Mouse (Mus musculus) gastrocnemius, postnatal 4 days (tissue): Measurements from ENCODE around the gene Cyp4a32. TPM values are rescaled to one million over a fixed set of nuclear protein-coding genes. Genes with fewer than 3 reads are reported as not detected.
A peak's percentile ranks its signal among the peaks of the same experiment; 100 is the strongest.
"Not testable (repeated sequence)": the region's sequence is repeated elsewhere in the genome, so short reads cannot be mapped to it uniquely, and the experiment has no call there.

ENCODE experiments used
- DNase-seq, 2 experiments: peaks; one replicate each; pipeline ENCODE4 v3.0.0; 2021 to 2022; ENCODE audit warnings: low spot score in 2 of 2, mixed read lengths in 2 of 2
- long read RNA-seq, 2 experiments: library from polyadenylated mRNA; stranded (forward); transcript quantifications; one replicate each; pipeline ENCODE4 v2.0.0; 2021
- total RNA-seq, 2 experiments: library from RNA; stranded (reverse); gene quantifications; 2 replicates each; pipeline ENCODE4 v1.2.3; 2021

Cyp4a32 gene
- total RNA-seq: not detected
- long read RNA-seq, experiment 1: 0 reads
- long read RNA-seq, experiment 2: 0 reads

DNA sequence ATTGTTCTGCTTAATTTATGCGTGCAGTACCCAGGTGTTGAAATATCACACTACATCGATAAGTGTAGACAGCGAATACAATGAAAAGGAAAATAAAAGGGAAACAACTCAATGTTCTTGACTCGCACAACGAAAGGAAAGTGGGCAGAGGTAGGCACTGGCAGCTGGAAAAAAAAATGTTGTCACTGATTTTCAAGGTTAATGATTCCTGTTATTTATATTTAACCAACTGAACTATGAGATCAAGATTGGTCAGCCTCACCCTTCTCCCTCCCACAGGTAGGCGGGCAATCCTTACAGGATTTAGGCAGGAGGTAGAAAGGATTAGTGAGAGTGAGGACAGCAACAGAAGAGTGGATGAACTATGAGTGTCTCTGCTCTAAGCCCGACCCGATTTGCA is at the start of gene Cyp4a32:
TSS of gene Cyp4a32 (plus strand) at position 359 of the 400 bp plus-strand sequence.
- not testable (repeated sequence) for DNase-seq

DNA sequence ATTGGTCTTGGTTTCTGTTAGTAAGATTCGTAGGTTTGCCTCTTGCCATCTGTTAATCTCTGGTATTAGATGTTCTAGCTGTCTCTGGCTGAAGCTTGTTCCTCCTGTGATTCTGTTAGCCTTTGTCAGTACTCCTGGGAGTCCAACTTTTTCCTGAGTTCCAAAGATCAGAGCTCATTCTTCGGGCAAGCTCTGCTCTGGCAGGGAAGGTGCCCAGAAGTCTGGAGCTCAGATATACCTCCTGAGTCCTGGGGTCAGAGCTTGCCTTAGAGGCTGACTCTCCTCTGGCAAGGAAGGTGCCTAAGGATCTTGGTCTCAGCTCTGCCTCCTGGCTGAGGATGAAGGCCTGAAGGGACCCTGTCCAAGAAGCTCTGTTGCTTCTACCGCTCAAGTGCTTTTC is 48.0 kb upstream of the Cyp4a32 start:
- DNase-seq: no peak

DNA sequence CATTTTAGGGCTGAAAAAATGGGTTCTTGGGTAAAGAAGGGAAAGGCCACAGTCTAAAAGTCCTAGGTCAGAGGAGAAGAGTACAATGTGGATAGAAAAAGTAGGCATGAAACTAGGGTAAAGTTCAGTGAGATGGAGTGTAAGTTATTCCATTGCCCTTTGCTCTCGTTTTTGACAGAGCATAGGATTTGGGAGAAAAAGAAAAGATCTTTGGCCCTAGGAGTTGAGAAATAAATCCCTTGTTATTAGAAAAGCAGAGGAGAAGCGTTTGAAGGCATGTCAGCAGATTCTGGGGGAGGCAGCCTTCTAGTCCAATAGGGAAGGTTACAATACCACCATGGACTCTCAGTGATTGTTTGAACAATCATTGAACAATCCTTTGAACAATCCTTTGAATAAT is 45.3 kb upstream of the Cyp4a32 start:
- no peak for DNase-seq

DNA sequence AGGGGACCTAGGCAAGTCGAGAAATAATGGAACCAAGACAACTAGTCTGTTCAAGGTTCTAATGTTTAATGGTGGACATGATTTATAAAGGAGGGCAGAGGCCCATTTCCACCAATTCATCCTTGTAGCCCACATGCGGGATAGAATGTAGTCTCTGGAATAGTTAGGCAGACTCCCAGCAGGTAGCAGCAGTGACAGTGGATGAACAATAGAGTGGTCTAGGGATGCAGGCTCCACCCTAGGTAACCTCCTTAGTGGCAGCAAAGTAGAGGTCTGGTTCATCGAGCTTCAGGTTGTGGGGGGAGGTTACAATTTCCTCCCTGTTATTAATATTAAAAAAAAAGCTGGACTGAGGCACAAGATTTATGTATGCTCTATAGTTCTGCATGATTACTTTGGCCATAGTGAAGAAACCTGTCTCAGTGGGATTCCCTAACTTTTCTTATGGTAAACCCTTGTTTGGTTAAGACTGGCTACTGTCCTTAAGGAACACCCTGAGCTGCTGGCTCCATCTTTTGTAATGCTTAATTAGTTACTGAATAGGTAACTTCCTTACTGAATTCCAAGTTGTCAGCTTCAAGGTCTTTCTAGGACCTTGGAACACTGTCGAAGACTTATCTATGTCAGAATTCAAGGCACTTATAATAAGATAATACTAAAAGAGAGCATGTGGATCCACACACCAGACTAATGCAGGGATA is 42.8 kb upstream of the Cyp4a32 start:
- DNase-seq: no peak

DNA sequence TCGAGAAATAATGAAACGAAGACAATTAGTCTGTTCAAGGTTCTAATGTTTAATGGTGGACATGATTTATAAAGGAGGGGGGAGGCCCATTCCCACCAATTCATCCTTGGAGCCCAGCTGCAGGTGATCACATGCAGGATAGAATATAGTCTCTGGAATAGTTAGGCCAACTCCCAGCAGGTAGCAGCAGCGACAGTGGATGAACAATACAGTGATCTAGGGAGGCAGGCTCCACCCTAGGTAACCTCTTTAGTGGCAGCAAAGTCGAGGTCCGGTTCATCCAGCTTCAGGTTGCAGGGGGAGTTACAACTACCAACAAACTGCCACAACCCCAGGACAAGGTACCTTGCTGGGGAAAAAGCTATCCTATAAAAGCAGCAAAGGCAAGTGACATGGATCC is 39.5 kb upstream of the Cyp4a32 start:
- not testable (repeated sequence) for DNase-seq

DNA sequence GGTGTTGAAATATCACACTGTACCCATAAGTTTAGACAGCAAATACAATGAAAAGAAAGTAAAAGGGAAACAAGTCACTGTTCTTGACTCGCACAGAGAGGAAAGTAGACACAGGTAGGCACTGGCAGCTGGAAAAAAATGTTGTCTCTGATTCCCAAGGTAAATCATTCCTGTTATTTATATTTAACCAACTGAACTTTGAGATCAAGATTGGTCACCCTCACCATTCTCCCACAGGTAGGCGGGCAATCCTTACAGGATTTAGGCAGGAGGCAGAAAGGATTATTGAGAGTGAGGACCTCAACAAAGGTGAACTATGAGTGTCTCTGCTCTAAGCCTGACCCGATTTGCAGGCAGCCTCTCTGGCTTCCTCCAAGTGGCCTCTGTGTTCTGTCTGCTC is 37.4 kb upstream of the Cyp4a32 start, which contains the start of gene Cyp4a31:
TSS of gene Cyp4a31 (plus strand) at position 249 of the 400 bp plus-strand sequence.
- no peak for DNase-seq

DNA sequence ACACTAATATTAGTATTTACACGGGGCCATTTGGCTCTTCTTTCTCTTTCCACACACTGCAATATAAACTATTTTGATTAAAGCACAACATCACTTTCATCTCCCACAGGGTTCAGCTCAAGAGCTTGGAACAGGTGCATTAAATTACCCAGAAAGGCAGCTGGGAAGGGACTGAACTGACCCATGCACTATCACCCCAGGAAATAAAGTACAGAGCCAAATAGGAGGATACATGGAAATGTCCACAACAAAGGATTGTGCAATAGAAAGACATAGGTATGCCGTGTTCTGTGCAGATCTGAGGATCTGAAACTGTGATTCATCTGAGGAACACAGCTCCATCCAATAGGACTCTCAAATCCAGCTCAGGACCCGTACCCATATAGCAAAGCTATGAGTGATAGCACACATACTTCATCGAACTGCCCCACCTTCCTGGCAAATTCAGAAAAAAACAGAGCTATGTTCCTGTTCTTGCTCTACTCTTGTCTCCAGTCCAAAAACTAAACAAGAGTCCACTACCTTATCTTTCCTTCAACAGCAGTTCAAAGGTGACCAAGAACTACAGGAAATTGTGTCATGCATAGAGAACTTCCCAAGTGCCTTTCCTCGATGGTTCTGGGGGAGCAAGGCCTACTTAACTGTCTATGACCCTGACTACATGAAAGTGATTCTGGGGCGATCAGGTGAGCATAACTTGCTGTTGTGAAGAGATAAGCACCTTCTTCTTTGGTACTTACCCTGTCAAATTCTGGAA is 36.1 kb upstream of the Cyp4a32 start:
- DNase-seq: not testable (repeated sequence)

DNA sequence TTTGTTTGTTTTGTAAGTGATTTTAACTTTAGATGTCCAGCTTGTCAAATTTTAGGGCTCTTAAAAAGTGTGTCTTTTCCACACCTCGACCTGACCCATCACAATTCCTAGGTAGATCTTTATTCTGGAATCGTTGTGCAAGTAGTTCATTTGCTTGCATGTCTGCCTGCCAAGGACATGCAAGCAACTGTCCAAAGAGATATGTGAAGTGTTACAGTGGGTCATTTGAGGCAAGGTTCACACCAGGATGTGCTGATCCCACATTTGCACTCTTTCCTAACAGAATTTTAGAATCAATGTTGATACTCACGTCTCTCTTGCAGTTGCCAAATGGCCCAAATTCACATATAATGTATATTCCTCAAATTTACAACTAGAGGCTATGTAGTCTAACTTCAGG is 25.5 kb upstream of the Cyp4a32 start:
- no peak for DNase-seq

DNA sequence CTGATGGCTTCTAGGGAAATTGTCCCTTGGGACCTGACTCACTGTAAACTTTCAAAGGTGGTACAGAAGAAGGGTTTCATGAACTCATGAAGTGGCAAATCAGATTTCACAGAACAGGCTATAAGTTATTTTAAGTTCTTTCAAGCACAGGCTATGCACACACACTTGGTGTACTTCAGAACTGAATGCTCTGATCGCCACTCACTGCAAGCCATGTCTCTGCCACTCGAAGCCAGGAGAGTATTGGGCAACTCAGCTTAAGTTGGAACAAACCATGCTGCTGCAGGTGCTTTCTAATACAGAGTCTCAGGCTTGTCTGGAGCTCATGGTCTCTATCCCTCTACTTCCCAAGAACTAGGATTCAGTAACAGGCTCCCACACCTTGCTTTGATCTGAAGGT is 25.0 kb upstream of the Cyp4a32 start:
- no peak for DNase-seq

DNA sequence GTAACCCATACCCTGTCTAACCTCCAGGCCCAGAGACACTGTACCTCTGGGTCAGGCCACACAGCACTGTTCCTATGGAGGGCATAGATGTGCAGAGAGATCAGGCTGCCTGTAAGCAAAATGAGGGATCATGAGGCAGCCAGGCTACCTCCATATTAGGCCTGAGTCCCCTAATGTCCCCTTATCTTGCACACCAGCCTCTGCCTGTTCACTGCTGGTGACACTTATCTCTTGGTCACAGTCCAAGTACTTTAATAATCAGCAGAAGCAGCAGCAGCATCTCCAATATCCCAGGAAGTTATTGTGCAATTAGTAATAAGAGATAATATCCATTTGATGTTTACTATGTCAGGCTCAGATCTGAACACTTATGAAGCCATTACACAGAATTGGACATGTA is 17.7 kb upstream of the Cyp4a32 start:
- no peak for DNase-seq

DNA sequence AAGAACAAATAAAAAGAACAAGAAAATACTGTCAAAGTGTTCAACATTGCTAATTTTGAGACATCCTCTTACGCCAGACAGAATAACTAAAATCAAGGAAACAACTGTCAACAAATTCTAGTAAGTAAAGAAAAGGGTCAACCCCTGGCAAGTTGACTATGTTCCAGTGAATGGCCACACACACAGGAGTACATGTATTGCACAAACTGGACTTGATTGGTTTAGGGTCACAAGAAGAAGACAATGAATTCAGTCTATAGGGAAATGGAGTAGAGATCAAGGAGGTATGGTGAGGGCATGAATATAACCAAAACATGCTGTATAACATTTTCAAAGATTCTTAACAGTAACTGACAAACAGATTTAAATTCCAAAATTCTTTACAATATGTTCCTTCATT is 4.4 kb upstream of the Cyp4a32 start:
- no peak for DNase-seq

DNA sequence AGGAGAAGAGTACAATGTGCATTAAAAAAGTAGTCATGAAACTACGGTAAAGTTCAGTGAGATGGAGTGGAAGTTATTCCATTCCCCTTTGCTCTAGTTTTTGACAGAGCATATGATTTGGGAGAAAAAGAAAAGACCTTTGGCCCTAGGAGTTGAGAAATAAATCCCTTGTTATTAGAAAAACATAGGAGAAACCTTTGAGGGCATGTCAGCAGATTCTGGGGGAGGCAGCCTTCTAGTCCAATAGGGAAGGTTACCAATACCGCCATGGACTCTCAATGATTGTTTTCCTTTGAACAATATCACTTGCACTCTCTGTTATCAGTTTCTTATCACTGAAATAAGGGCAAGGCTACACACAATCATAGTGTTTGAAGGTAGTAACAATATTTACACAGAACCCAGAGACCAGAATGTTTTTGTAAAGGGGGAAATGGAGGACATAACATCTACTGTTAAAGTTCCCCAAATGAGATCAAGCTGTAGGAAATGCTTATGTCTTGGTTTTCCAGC is 3.9 kb upstream of the Cyp4a32 start:
- DNase-seq: no peak

DNA sequence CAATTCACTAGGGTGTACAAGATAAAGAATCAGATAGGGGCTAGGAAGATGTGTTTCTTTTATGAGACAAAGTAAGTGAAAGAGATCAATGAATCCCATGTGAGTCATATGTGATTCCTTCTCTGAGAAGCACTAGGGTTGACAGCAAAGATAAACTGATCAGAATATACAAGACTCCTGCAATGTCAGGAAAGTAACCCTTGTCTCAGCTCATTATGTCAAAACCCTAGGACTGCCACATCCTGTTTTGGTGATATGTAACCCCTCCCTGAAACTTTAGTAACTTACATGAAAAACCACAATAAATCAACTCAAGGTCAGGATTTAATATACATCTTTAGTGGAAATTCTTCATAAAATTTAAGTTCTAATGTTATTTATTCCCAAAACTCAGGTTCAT is 13.2 kb downstream of the Cyp4a32 start:
- no peak for DNase-seq

DNA sequence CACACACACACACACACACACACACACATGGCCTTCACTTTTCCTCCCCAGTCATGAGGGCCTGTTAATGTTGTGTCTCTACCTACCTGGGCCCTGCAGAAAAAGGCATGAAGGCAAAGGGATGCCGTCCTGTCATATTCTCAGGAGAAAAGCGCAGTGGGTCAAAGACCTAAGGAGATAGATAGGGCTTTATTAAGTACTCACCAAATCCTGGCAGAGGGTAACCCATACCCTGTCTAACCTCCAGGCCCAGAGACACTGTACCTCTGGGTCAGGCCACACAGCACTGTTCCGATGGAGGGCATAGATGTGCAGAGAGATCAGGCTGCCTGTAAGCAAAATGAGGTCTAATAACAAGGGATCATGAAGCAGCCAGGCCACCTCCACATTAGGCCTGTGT is 24.8 kb downstream of the Cyp4a32 start:
- DNase-seq: not testable (repeated sequence)

DNA sequence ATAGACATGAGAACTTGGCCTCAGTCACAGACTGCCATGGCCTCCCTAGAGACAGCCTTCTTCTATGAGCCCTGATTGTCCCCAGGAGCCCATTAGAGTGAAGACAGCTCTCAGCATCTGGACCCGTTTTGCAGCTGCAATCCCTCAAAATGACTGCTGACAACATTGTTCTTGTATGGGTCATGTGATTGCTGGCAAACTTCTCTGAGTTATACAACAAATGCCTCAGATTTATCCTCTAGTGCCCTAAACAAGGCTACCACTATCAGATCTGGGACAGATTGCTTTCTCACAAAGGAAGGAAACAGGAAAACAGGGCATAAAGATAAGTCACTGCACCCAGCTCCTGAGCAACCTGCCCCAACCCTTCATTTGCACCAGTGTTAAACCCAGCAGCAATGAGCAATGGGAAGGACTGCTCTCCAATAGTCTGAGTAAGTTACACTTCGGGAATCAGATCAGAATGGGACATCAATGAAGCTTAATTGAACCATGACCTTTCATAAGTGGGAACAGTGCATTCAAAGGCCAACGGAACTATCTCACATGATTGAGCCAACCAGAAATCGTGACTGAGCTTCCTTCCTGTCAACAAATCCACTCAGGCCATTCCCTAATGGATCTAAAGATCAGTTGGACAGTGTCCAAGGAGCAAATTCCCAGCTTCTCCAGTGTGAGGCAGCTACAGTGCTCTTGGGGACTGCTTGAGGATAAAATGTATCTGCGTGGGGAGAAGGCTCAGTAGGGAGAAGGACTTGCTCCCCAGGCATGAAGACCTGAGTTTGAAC is 42.4 kb downstream of the Cyp4a32 start:
- no peak for DNase-seq

DNA sequence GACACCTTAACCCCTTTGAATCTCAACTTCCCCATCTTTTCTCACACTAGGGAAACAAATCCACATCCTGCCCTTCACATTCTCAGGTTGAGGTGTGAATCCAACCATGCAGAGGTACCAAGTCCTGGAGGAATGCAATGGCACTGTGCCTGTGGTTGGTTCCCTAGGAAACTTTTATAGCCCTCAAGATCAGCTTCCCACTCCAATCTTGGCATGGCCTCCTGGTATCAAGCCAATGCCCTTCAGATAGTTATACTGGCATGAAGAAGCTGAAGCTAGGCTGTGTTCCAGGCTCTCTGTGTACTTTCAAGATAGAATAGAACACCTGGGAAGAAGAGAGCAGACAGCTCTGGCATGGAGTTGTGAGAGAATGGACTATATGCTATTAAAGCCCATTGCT is 44.6 kb downstream of the Cyp4a32 start:
- no peak for DNase-seq

DNA sequence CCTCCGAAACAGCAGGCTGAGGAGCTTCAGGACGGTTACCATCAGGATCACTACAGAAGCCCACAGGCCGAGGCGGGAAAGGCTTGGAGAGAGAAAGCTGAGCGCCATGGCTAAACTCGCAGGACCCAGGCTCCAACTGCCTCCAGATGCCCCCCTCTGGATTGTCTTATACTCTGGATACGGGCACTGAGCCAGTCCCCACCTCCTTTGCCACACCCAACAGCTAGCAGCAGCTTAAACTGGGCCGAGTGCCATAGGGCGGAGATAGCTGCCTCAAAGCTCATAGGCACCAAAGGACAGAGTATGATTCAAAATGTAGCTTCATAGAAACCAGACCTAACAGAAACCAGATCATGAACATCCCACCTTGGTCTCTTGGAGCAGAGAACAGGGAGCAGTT is 46.8 kb downstream of the Cyp4a32 start, which contains the start of gene Cyp4b1:
TSS of gene Cyp4b1 (minus strand) at position 144 of the 400 bp plus-strand sequence.
- peak in 1 of 2 experiments; percentile 47 for DNase-seq

DNA sequence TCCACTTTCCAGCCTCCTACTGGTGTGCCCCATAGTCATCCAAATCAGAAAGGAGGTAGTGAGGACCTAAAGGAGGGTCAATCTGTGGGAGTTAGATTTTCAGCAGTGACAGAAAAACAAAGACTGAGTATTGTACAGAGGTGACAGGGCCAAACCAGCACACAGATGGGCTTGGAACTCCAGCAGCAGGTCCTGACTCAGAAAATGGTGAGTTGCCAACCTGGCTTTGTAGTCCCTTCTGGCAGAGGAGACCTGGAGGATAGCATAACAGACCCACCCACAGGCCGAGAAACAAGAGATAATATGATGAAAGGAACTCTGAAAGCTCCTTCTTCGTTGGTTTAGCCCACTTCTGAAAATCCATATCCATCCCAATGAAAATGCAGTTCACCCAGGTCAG is 48.0 kb downstream of the Cyp4a32 start:
- DNase-seq: no peak

DNA sequence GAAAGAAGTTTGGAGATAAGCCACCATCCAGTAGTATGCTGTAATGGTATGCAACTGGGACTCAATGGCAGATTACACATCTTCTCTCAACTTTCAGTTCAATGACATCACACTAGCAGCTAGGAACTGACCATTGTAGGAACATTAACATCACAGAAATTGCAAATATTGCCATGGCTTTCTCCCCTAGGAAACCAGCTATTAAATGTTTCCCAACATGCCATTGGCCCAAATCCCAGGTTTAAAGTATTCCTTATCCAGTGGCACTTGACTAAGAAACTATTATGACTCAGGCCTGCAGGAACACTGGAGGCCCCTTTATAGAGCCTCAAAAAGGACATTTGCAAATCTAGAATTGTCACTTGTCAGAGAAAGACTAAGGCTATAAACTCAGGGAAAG is 48.6 kb downstream of the Cyp4a32 start:
- DNase-seq: no peak

DNA sequence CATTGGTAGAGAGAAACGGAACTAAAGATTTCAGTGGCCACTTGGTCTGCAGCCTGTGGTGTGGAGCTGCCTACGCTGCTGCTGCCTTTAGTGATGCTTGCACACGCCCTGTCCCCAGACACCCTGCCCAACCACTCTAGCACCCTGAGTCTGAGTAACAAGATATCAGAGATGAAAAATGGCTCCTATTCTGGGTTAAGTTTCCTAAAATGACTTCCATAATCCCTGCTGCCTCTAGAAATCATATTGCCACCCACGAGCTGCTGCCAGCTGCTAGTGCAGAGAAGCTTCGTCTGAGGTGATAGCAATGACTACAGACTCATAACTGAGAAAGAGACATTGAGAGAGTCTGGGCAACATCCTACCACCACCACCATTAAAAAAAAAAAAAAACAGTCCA is 50.1 kb downstream of the Cyp4a32 start:
- DNase-seq: no peak

DNA sequence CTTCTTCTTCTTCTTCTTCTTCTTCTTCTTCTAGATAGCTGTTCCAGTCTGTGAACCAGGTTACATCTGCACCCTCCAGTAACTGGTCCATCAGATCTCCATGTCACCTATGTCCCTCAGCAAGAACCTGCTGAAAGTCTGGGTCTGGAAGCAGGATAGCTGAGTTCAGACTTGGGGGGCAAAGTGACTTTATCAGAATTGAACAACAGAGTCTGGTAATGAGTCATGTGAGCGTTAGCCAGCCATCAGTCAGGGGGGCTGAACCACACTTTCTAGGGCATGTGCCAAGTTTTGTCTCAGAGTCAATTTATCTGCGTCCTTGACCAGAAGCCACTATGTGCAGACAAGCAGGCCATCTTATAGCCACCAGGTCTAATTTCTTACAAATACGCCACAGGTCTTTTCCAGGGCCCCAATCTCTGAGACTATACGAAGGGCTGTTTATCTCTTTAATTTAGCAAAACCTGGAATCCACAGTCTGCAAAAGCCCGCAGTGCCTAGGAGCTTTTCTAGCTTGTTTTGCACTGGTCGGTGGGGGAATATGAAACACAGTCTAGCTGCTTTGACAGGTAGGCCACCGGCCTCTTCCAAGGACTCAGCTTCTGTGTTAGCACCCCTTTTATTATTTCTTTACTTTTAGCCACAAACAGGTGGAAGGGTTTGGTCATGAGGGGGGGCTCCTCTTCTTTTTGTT is 55.2 kb downstream of the Cyp4a32 start:
- not testable (repeated sequence) for DNase-seq
